Mouse (Mus musculus): ENCODE data around the gene Wipf1.

GRCm38 (mm10) chr2:73566989-73567605 is 37.6 kb upstream of the Wipf1 start:
- TF ChIP-seq POLR2A (IDR thresholded peaks at IDR 0.05; ENCODE audit: borderline replicate concordance, control insufficient read depth, low read depth, low read length) (no peak), CTCF (IDR thresholded peaks at IDR 0.05; ENCODE audit: control insufficient read depth, insufficient read depth, low read length) (peak; percentile 81)
